Comparison of ENCODE assay signal across 13 mouse cellular contexts in the genomic region with DNA sequence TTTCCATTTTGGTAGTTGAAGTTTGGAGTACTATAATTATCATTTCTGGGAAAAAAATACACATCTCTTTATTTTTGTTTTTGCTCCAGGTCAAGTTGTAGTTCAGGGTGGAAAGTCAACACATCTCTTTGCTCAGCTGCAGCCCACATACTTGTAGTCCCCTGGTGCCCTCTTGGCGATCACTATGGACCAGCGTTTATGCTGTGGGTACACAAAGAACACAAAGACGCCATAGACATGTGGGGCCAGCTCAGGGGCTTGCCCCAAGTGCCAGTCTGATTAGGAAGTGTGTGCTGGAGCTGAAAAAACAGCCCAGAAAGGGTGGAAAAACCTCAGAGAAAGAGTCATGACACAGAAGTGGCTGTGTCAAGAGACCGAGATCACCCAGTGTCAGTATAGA.
"Had no signal": no experiment of that assay in that cellular context is flagged by ENCODE, and none has a peak within 500 bp of the region (broad histone marks: within the 10 kb centered on the region; RNA-seq: fewer than 3 reads in every experiment).

No protein-coding gene starts in this region.

- ATAC-seq: intestine, postnatal 0 days; midbrain, embryonic 13.5 days had no signal

- H3K36me3 ChIP-seq: limb, embryonic 13.5 days; liver, embryonic 15.5 days; midbrain, embryonic 13.5 days had no signal

- DNase-seq: kidney, adult 8-10 months; kidney, postnatal 25 days; lung, postnatal 10 days; right cerebral cortex, postnatal 14 days; thymus, adult 18-20 months; thymus, postnatal 25 days had no signal

- H3K9ac ChIP-seq: limb, embryonic 13.5 days; liver, embryonic 15.5 days; midbrain, embryonic 13.5 days had no signal

- H3K4me1 ChIP-seq: liver, embryonic 15.5 days had no signal

- H3K27ac ChIP-seq: limb, embryonic 13.5 days; liver, embryonic 15.5 days; macrophage; midbrain, embryonic 13.5 days had no signal

- H3K9me3 ChIP-seq: limb, embryonic 13.5 days; liver, embryonic 15.5 days; megakaryocyte, embryonic 14.5 days; midbrain, embryonic 13.5 days had no signal

- H3K27me3 ChIP-seq: limb, embryonic 13.5 days; liver, embryonic 15.5 days; megakaryocyte, embryonic 14.5 days; midbrain, embryonic 13.5 days had no signal

- H3K4me3 ChIP-seq: limb, embryonic 13.5 days; liver, embryonic 15.5 days; megakaryocyte, embryonic 14.5 days; midbrain, embryonic 13.5 days had no signal

- H3K4me2 ChIP-seq: limb, embryonic 13.5 days; liver, embryonic 11.5 days; liver, embryonic 15.5 days; midbrain, embryonic 13.5 days had no signal
